Mouse (Mus musculus): ENCODE results near the gene Arl4a. TPM values are rescaled to one million over a fixed set of nuclear protein-coding genes. Genes with fewer than 3 reads are reported as not detected.

Arl4a gene
- polyA plus RNA-seq, 1 experiment, result 36.9 TPM

DNA sequence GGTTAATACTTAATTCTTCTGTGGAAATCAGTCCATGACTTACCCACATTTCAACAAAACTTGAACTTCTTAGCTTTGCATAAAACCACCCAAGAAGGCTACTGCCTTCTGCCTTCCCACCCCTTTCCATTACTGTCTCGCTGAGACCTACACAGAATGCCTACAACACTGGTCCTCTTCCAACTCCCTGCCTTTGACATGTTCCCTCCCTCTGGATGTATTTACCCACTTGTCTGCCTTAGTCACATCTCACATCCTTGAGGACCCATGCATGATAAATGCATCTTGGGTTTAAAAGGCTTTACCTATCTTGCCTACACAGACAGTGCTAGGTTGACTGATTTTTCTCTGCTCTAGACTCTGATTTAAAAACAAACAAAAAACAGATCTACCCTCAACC is 63.6 kb downstream of the Arl4a start:
- peak in 1 of 2 experiments; percentile 27 for DNase-seq (ENCODE audit: extremely low spot score in 1 of 2, low spot score in 1 of 2)

DNA sequence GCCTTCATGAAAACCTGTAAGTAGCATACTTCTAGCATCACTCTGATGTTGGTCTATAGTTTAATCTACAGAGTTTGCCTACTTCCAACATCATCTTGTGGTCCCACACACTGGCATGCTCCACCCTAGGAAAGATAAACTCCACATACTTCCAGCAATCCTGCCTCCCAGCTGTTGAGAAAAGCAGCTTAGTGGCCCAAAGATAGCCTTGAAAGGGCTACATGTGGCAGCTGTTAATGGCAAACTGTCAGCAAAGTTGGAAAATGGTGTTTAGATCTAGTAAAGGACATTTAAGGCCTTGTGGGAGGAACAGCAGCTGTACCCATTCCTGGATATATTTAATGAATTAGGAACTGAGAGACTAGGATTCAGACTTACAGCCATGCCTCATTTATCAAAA is 68.3 kb downstream of the Arl4a start:
- no peak for DNase-seq (ENCODE audit: extremely low spot score in 1 of 2, low spot score in 1 of 2)

DNA sequence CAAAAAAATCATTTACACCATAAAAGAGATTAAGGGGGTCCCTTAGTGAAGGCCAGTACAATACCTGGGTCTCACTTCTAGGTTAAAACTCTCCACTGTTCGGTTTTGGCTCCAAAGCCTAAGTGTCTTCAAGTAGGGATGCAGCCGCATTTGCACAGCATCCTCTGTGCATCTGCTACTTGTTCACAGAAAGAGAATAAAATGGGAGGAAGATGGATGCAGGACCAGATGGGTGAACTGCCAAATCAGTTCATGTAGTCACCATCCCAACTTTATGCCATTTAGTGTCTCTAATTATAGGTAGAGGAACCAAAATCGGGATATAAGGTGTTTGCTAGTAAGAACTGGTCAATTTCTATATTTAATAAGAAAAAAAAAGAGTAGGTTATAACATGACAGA is 69.7 kb downstream of the Arl4a start:
- no peak for DNase-seq (ENCODE audit: extremely low spot score in 1 of 2, low spot score in 1 of 2)

DNA sequence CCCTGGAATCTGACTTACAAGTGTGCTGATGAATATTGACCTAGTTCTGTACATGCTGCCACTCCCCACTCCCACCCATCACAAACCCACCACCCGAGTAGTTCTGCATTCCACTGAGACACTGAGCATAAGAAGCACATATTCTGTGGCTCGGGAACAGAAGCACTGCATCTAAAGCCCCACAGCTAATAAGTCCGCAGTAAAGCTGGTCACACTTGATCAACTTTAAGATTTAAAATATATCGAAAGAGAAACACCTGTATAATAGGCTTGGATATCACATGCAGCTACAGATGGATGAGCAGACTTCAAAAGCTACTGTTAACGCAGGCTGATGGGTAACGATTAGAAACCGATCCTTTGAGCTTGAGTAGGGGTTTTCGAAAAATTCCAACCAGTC is 78.7 kb downstream of the Arl4a start:
- no peak for DNase-seq (ENCODE audit: extremely low spot score in 1 of 2, low spot score in 1 of 2)

DNA sequence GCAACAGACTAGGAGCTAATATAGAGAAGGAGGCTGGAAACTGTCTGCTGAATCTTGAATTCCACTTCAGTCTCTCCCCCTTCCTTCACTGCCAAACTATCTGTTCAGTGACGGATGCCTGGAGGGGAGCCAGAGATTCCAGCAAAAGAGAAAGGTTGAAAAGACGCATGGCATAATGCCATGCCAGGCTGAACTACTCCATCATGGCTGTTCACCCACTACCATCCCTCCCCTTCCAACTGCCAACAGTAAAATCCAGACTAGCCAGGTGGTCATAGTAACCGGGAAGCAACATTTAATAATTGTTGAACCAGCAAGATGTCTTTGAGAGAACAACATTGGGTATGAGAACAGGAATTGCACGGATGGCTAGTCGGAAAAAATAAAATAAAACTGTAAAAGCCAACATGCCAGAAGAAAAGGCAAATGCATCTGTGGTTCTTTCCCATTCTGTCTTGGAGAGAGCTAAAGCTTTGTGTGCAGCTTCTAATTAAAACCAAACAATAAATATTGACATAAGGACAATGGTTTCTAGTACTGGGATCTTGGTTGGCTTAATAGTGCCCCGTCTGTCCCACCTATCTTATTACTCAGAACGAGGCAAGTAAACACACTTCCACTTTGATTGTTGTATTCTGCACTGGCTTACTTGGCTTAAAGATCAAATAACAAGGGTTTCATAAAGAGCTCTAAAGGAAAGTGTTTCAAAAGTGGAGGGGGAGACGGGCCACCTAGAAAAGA is 79.7 kb downstream of the Arl4a start:
- peak in 1 of 2 experiments; percentile 35 for DNase-seq (ENCODE audit: extremely low spot score in 1 of 2, low spot score in 1 of 2)

DNA sequence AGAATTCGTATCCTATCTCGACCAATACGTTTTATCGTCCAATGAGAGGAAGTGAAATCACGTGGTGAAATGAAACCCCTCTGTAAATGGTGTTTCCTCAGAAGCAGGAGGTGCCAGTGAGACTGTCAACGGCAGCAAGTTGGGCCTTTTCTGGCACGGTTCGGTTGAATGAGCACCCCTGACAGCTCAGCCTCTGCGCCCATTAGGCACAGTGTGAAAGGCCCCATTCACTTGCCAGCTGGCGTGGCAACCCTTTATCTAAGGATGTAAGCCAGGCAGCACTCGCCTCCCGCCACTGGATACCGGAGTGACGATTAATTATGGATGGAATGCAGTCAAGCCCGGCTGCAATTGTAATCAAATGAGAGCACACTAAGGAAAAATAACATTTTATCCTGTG is 81.4 kb downstream of the Arl4a start:
- peak in 1 of 2 experiments; percentile 47 for DNase-seq (ENCODE audit: extremely low spot score in 1 of 2, low spot score in 1 of 2)

Other genes with a start within 250 kb of the Arl4a start
- gene Scin, start 96.2 kb upstream of the Arl4a start, polyA plus RNA-seq (2012; rRNA removed), result 0.20 and 0.29 TPM in 2 replicates
- gene Lsmem1, start 161.5 kb upstream of the Arl4a start, polyA plus RNA-seq (2012; rRNA removed), result 2.1 TPM in 2 replicates
- 50.8 and 72.4 TPM in 2 replicates for gene Ifrd1, start 210.5 kb upstream of the Arl4a start, polyA plus RNA-seq (2012; rRNA removed)